Mouse (Mus musculus) midbrain, postnatal 0 days (tissue): ENCODE results near the gene Pwp1. TPM values are rescaled to one million over a fixed set of nuclear protein-coding genes. Genes with fewer than 3 reads are reported as not detected.

Experiments used
- ATAC-seq: fragments of 200-750 bp; cut with Nextera tagmentation; 2 replicates; pipeline ENCODE4 v1.8.0; 2017; ENCODE audit warnings: moderate number of reproducible peaks, mild to moderate bottlenecking, moderate TSS enrichment, moderate library complexity; ENCODE audit not compliant: low FRiP score
- DNase-seq: peaks from one replicate; pipeline ENCODE4 v3.0.0-alpha.2; 2015; ENCODE audit warnings: low spot score
- H3K27ac ChIP-seq: fragments of 300-500 bp; sonication (generic); 2 replicates; pipeline ENCODE4 v1.5.1; 2014; ENCODE audit warnings: low read depth, mild to moderate bottlenecking, low read length, mixed read lengths
- H3K27me3 ChIP-seq: fragments of 300-500 bp; sonication (generic); 2 replicates; pipeline ENCODE4 v1.6.1; 2014; ENCODE audit warnings: low read length, control low read depth, mixed read lengths; ENCODE audit not compliant: insufficient read depth
- H3K36me3 ChIP-seq: fragments of 300-500 bp; sonication (generic); 2 replicates; pipeline ENCODE4 v1.6.1; 2014; ENCODE audit warnings: low read length, control low read depth, mixed read lengths; ENCODE audit not compliant: insufficient read depth
- H3K4me1 ChIP-seq: fragments of 300-500 bp; sonication (generic); 2 replicates; pipeline ENCODE4 v1.6.1; 2014; ENCODE audit warnings: mild to moderate bottlenecking, control low read depth, antibody characterized with exemption, low read length, mixed read lengths; ENCODE audit not compliant: insufficient read depth
- H3K4me2 ChIP-seq: fragments of 300-500 bp; sonication (generic); 2 replicates; pipeline ENCODE4 v1.6.1; 2014; ENCODE audit warnings: low read depth, mild to moderate bottlenecking, low read length, mixed read lengths; ENCODE audit not compliant: poor library complexity, severe bottlenecking
- H3K4me3 ChIP-seq: fragments of 300-500 bp; sonication (generic); 2 replicates; pipeline ENCODE4 v1.5.1; 2014; ENCODE audit warnings: low read depth, mild to moderate bottlenecking, low read length, moderate library complexity
- H3K9ac ChIP-seq: fragments of 300-500 bp; sonication (generic); replicated peaks from 2 replicates; pipeline ENCODE4 v1.6.1; 2014; ENCODE audit warnings: mild to moderate bottlenecking, low read length, moderate library complexity, mixed read lengths; ENCODE audit not compliant: poor library complexity, severe bottlenecking
- H3K9me3 ChIP-seq: fragments of 300-500 bp; sonication (generic); 2 replicates; pipeline ENCODE4 v1.6.1; 2016; ENCODE audit warnings: low read length, control low read depth
- CTCF ChIP-seq: IDR thresholded peaks from 2 replicates; pipeline ENCODE4 v1.5.1; 2016; ENCODE audit warnings: antibody characterized with exemption, mild to moderate bottlenecking
- WGBS: fragments of 180-500 bp; shearing (Covaris S2); extraction: QIAGEN DNeasy Blood & Tissue Kit; methylation state at CpG from one replicate; pipeline ENCODE4 v1.1.7; 2014; 5-methylcytosine and 5-hydroxymethylcytosine counted together
- polyA plus RNA-seq: library from polyadenylated mRNA; unstranded; fragments of >200 nt; fragmentation: Nextera tagmentation; extraction: Ambion mirVana; gene quantifications from 2 replicates; pipeline ENCODE4 v1.2.1, GENCODE M21; 2015
- total RNA-seq: library from RNA; depleted of rRNA; stranded (reverse); fragments of >200 nt; gene quantifications from 2 replicates; pipeline ENCODE4 v1.2.3, GENCODE M21; 2014; rRNA removed

Gene Pwp1
- total and polyA plus RNA-seq, 2 experiments from 2014 or later: 42.3 to 48.3 TPM

DNA sequence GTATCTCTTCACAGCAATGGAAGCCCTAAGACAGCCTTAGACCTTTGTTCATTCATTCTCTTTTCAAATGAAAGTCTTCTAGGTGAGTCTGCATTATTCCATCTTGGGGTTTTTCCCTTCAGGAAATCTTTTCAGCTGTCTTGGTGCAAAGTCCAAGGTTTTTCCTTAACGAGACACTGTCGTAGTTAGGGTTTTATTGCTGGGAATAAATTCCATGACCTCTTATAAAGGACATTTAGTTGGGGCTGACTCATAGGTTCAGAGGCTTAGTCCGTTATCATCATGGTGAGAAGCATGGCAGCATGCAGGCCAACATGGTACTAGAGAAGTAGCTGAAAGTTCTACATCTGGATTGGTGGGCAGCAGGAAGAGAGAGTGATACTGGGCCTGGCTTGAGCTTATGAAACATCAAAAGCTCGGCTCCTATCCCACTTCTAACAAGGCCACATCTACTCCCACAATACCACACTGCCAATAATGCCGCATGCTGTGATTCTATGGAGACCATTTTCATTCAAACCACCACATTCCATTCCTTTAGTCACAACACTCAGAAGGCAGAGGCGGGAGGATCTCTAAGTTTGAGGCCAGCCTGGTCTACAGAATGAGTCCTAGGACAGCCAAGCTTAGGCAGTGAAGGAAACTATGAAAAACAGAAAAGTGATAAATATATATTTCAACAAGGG is 107.1 kb downstream of the Pwp1 start:
- DNase-seq: no peak

More for the DNA sequence above, 107.1 kb downstream of the Pwp1 start:
- H3K4me2 ChIP-seq: no peak overlapping the region
- no peaks in the 10 kb centered on the region for H3K9me3 ChIP-seq
- H3K36me3 ChIP-seq: peaks cover 50% of the 10 kb centered on the region
- H3K4me1 ChIP-seq: no peaks in the 10 kb centered on the region
- no peak for TF ChIP-seq CTCF
- WGBS: 97% methylated on average over 6 of the region's 6 CpGs
- H3K27ac ChIP-seq: no peak overlapping the region
- no peak overlapping the region for H3K9ac ChIP-seq
- H3K27me3 ChIP-seq: no peaks in the 10 kb centered on the region
- no peak overlapping the region for H3K4me3 ChIP-seq
- ATAC-seq: no peak

Other genes with a start within 250 kb of the Pwp1 start
- gene Prdm4, start 87.6 kb downstream of the Pwp1 start, total RNA-seq: 65.8 and 71.4 TPM in 2 replicates
- 13.0 and 14.9 TPM in 2 replicates for gene Prdm4, start 87.6 kb downstream of the Pwp1 start, polyA plus RNA-seq
- 0.44 and 0.85 TPM in 2 replicates for gene Ascl4, start 98.2 kb downstream of the Pwp1 start, total RNA-seq
- 0.50 and 0.70 TPM in 2 replicates for gene Ascl4, start 98.2 kb downstream of the Pwp1 start, polyA plus RNA-seq
- gene Rtcb, start 128.3 kb downstream of the Pwp1 start, total RNA-seq: 103 and 110 TPM in 2 replicates
- 163 and 164 TPM in 2 replicates for gene Rtcb, start 128.3 kb downstream of the Pwp1 start, polyA plus RNA-seq
- gene Bpifc, start 182.4 kb downstream of the Pwp1 start, total RNA-seq: 0.33 TPM in 2 replicates
- gene Bpifc, start 182.4 kb downstream of the Pwp1 start, polyA plus RNA-seq: 0.11 and 0.15 TPM in 2 replicates
- gene Fbxo7, start 192.5 kb downstream of the Pwp1 start, total RNA-seq: 16.6 and 19.6 TPM in 2 replicates
- gene Fbxo7, start 192.5 kb downstream of the Pwp1 start, polyA plus RNA-seq: 26.1 and 29.6 TPM in 2 replicates